Mouse (Mus musculus) lung, embryonic 16.5 days (tissue): Measurements from ENCODE around the gene Susd1. TPM values are rescaled to one million over a fixed set of nuclear protein-coding genes. Genes with fewer than 3 reads are reported as not detected.

Experiments used
- ATAC-seq: fragments of 200-750 bp; cut with Nextera tagmentation; 2 replicates; pipeline ENCODE4 v1.8.0; 2017; ENCODE audit warnings: low read depth, mild to moderate bottlenecking, moderate library complexity
- H3K27ac ChIP-seq: fragments of 300-500 bp; sonication (generic); 2 replicates; pipeline ENCODE4 v1.5.1; 2014; ENCODE audit warnings: mild to moderate bottlenecking, control low read depth, low read length
- H3K27me3 ChIP-seq: fragments of 300-500 bp; sonication (generic); 2 replicates; pipeline ENCODE4 v1.6.1; 2014; ENCODE audit warnings: low read depth, low read length, mixed read lengths; ENCODE audit not compliant: control insufficient read depth, insufficient read depth
- H3K36me3 ChIP-seq: fragments of 300-500 bp; sonication (generic); 2 replicates; pipeline ENCODE4 v1.6.1; 2014; ENCODE audit warnings: low read length; ENCODE audit not compliant: control insufficient read depth, insufficient read depth
- H3K4me1 ChIP-seq: fragments of 300-500 bp; sonication (generic); replicated peaks from 2 replicates; pipeline ENCODE4 v1.6.1; 2014; ENCODE audit warnings: low read length, mixed read lengths; ENCODE audit not compliant: control insufficient read depth, insufficient read depth
- H3K4me2 ChIP-seq: fragments of 300-500 bp; sonication (generic); 2 replicates; pipeline ENCODE4 v1.6.1; 2014; ENCODE audit warnings: low read depth, low read length, control low read depth
- H3K4me3 ChIP-seq: fragments of 300-500 bp; sonication (generic); 2 replicates; pipeline ENCODE4 v1.5.1; 2014; ENCODE audit warnings: mild to moderate bottlenecking, low read length, control low read depth
- H3K9ac ChIP-seq: fragments of 300-500 bp; sonication (generic); 2 replicates; pipeline ENCODE4 v1.6.1; 2014; ENCODE audit warnings: low read length, control low read depth
- H3K9me3 ChIP-seq: fragments of 300-500 bp; sonication (generic); 2 replicates; pipeline ENCODE4 v1.6.1; 2016; ENCODE audit warnings: low read length; ENCODE audit not compliant: control insufficient read depth
- WGBS: fragments of 180-500 bp; shearing (Covaris S2); extraction: QIAGEN DNeasy Blood & Tissue Kit; methylation state at CpG from one replicate; pipeline ENCODE4 v1.1.7; 2014; 5-methylcytosine and 5-hydroxymethylcytosine counted together
- polyA plus RNA-seq: library from polyadenylated mRNA; unstranded; fragments of >200 nt; fragmentation: Nextera tagmentation; extraction: Ambion mirVana; gene quantifications from 2 replicates; pipeline ENCODE4 v1.2.1, GENCODE M21; 2015

Susd1 gene
- polyA plus RNA-seq: 8.6 and 9.9 TPM in 2 replicates

- under 1% methylated on average over 74 of the region's 75 CpGs for WGBS
- peak; percentile 89 for ATAC-seq
- no peaks in the 10 kb centered on the region for H3K36me3 ChIP-seq
- H3K27me3 ChIP-seq: no peaks in the 10 kb centered on the region; the same call in 1 of the 2 replicates
- peak within 1 kb of the TSS; percentile 74 for H3K4me3 ChIP-seq
- peak within 1 kb of the TSS; percentile 100 for H3K4me2 ChIP-seq
- H3K9me3 ChIP-seq: no peaks in the 10 kb centered on the region
- peak within 1 kb of the TSS; percentile 84 for H3K9ac ChIP-seq
- H3K4me1 ChIP-seq: peaks cover 19% of the 10 kb centered on the region; the same call in 1 of the 2 replicates
- H3K27ac ChIP-seq: peak within 1 kb of the TSS; percentile 83
Measured at GRCm38 (mm10) chr4:59437990-59438854, at the start of gene Susd1. Gene Susd1, minus strand, starts transcription at chr4:59438633.

DNA sequence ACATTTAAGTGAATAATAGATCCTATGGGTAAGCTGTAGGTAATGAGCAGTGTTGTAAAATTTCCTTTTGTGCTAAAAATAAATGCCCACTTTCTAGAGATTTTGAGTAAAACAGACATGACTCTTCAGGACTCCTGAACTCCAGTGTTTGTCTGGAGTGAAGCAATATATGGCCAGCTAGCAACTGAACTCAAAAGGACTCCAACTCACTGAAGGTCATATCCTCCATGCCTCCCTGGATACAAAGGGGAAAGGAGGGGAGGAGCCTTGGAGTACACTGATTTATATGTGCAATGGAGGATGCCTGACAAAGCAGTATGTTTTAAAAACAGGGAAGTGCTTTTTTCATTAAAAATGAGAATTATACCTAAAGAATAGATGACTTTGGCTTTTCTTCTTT lies 32.9 kb upstream of the Susd1 start:
- H3K27ac ChIP-seq: no peak overlapping the region
- H3K4me1 ChIP-seq: 0 out of 2 replicates have a peak, but pooled peaks cover 4% of the 10 kb centered on the region
- no peak for ATAC-seq

DNA sequence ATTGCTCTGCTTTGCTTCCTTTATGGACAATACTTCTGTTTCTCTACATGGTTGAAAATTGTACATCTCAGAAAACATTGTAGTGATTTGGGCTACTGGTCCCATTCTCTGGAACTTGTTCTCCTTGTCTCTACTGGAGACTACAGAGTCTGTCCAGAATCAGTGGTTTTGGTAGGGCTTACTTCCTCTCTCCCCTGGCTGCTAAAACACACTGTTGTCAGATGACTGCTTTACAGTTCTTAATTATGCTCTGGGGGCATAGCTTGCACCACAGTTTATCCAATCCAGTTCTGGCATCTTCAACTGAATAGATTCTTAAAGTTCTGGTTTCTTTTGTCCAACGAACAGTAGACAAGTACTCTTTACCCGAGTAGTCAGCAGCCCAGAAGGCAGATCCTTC lies 27.0 kb upstream of the Susd1 start:
- 68% methylated on average over 2 of the region's 2 CpGs for WGBS
- no peak for ATAC-seq
- H3K36me3 ChIP-seq: no peaks in the 10 kb centered on the region

More for the DNA sequence above, 32.9 kb upstream of the Susd1 start:
- Histone ChIP-seq H3K9me3 (no peaks in the 10 kb centered on the region), H3K27me3 (no peaks in the 10 kb centered on the region), H3K9ac (no peak overlapping the region), H3K36me3 (peaks cover 2% of the 10 kb centered on the region; the same call in 1 of the 2 replicates), H3K4me2 (no peak overlapping the region), H3K4me3 (no peak overlapping the region)

DNA sequence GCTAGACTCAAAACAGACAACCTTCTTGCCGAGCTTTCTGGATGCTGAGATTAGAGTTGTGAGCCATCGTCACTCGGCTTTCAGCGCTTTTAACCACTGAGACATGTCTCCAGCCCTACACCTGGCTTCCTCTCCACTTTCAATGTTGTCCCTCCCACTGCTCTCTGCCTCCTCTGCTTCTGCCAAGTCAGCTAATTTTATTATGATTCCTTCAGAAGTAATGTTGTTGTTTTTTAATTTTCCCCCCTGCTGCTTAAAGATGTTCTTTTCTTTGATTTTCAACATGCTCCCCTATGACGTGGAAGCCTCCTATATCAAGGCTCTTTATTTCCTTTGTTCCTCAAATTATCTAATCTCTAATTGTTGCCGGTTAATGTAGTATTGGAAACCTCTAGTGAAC lies 26.2 kb upstream of the Susd1 start:
- Histone ChIP-seq H3K27ac (no peak overlapping the region), H3K36me3 (no peaks in the 10 kb centered on the region), H3K4me1 (peaks cover 13% of the 10 kb centered on the region), H3K9me3 (no peaks in the 10 kb centered on the region), H3K4me3 (no peak overlapping the region), H3K27me3 (no peaks in the 10 kb centered on the region), H3K9ac (no peak overlapping the region), H3K4me2 (no peak overlapping the region)
- no peak for ATAC-seq
- 82% methylated on average over 6 of the region's 6 CpGs for WGBS

More for the DNA sequence above, 27.0 kb upstream of the Susd1 start:
- Histone ChIP-seq H3K27me3 (no peaks in the 10 kb centered on the region), H3K4me3 (no peak overlapping the region), H3K9me3 (no peaks in the 10 kb centered on the region), H3K27ac (no peak overlapping the region), H3K4me1 (peaks cover 6% of the 10 kb centered on the region; the same call in 1 of the 2 replicates), H3K9ac (no peak overlapping the region), H3K4me2 (no peak overlapping the region)

GRCm38 (mm10) chr4:59462494-59462893 lies 24.1 kb upstream of the Susd1 start:
- H3K4me1 ChIP-seq: peaks cover 25% of the 10 kb centered on the region
- WGBS: 49% methylated on average over 6 of the region's 6 CpGs
- no peak overlapping the region for H3K27ac ChIP-seq
- no peak overlapping the region for H3K4me2 ChIP-seq
- ATAC-seq: no peak
- no peaks in the 10 kb centered on the region for H3K9me3 ChIP-seq
- no peaks in the 10 kb centered on the region for H3K36me3 ChIP-seq
- no peak overlapping the region for H3K9ac ChIP-seq
- H3K27me3 ChIP-seq: no peaks in the 10 kb centered on the region
- no peak overlapping the region for H3K4me3 ChIP-seq

DNA sequence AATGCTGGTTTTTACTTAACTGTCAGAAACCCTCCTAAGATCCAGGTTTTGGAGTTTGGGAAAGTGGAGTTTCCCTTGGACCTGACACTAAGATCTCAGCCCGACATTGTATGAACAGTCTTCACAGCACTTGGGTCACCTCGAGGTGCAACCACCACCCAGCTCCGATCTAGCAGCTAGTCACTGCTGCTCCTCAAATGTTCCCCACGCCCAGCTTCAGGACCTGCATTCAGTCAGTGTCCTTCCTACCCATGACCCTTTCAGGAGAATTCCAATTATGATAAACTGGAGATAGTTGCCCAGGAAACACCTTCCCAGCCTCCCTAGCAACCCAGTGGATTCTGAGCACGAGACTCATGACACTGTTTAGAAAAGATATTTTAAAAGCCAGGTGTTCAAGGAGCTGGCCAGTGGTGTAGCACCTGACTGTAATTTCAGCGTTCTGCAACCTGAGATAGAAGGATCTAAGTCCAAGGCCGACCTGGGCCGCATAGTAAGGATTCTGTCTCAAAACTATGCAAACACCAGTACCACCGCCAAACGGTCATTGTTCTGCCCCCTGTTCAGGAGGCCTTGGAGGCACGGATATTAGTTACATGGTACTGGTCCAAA lies 22.8 kb upstream of the Susd1 start:
- no peaks in the 10 kb centered on the region for H3K27me3 ChIP-seq
- H3K9ac ChIP-seq: no peak overlapping the region
- no peak overlapping the region for H3K27ac ChIP-seq
- 56% methylated on average over 11 of the region's 11 CpGs for WGBS
- no peak overlapping the region for H3K4me3 ChIP-seq
- H3K4me1 ChIP-seq: peaks cover 25% of the 10 kb centered on the region
- no peaks in the 10 kb centered on the region for H3K9me3 ChIP-seq
- H3K36me3 ChIP-seq: no peaks in the 10 kb centered on the region
- no peak for ATAC-seq
- no peak overlapping the region for H3K4me2 ChIP-seq

DNA sequence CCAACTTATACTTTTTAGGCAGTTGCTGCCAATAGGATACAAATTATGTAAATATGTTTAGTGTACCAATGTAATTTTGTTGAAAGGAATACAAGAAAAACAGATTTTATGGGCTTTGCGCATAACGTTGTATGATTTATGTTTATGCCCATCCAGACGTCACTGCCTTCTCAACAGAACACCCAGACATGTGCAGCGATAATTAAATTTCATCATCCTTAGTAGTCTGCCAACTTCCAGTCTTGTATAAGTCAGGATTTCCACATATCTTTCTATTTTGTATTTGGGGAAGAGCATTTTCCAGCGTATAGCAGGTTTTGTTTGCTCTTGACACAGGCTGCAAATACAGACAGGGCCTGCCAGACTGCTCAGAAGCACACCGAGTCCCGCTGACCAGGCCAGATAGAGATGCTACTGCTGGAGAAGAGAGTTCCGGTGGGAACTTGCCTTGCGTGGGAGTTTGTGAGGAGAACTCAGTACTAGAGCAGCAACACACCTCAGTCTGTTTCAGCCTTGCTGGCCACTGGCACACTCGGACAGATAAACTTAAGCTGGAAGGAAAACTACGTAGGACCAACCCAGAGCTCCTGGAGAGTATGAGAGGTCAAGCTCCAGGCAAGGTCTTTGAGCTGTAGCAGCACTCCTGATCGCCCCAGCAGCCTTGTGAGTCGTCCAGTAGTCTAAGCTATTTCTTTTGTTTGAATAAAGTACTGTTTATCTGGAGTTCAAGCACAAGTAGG lies 21.0 kb upstream of the Susd1 start:
- H3K9ac ChIP-seq: 0 out of 2 replicates have a peak overlapping the region, but pooled peaks have one; percentile 9
- ATAC-seq: peak; percentile 58
- no peak overlapping the region for H3K4me3 ChIP-seq
- peak overlapping the region; percentile 45; the same call in 1 of the 2 replicates for H3K27ac ChIP-seq
- H3K9me3 ChIP-seq: no peaks in the 10 kb centered on the region
- H3K4me2 ChIP-seq: no peak overlapping the region
- 39% methylated on average over 13 of the region's 13 CpGs for WGBS
- H3K36me3 ChIP-seq: no peaks in the 10 kb centered on the region
- peaks cover 25% of the 10 kb centered on the region for H3K4me1 ChIP-seq
- no peaks in the 10 kb centered on the region for H3K27me3 ChIP-seq

GRCm38 (mm10) chr4:59457941-59458340 lies 19.5 kb upstream of the Susd1 start:
- no peak overlapping the region for H3K9ac ChIP-seq
- no peaks in the 10 kb centered on the region for H3K27me3 ChIP-seq
- no peaks in the 10 kb centered on the region for H3K36me3 ChIP-seq
- peak overlapping the region; percentile 24; the same call in 1 of the 2 replicates for H3K4me2 ChIP-seq
- no peaks in the 10 kb centered on the region for H3K9me3 ChIP-seq
- peak; percentile 13; the same call in 1 of the 2 replicates for ATAC-seq
- no peak overlapping the region for H3K27ac ChIP-seq
- H3K4me1 ChIP-seq: peaks cover 25% of the 10 kb centered on the region
- no peak overlapping the region for H3K4me3 ChIP-seq
- WGBS: 19% methylated on average over 9 of the region's 9 CpGs

DNA sequence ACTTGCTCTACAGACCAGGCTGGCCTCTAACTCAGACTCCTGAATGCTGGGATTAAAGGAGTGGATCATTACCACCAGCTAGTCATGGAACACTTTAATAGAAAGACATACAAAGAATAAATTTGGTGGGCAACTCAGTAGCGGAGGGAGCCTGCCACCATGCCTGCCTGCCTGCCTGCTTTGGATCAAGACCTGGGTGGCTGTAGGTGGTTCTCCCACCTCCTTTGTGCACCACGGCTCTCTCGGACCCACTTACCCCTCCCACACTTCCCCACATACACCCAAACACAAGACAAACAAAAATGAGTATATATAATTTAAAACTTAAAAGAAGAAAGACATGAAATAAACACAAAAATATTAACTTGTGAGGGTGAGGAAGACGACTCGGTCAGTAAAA lies 18.7 kb upstream of the Susd1 start:
- Histone ChIP-seq H3K4me1 (peaks cover 25% of the 10 kb centered on the region), H3K27ac (no peak overlapping the region), H3K9me3 (no peaks in the 10 kb centered on the region), H3K9ac (no peak overlapping the region), H3K36me3 (no peaks in the 10 kb centered on the region), H3K27me3 (no peaks in the 10 kb centered on the region), H3K4me3 (no peak overlapping the region), H3K4me2 (no peak overlapping the region)
- 80% methylated on average over 5 of the region's 5 CpGs for WGBS
- no peak for ATAC-seq
